ENCODE assay signal across 20 mouse cellular contexts in genomic region chr13:37592149-37592548, GRCm38 (mm10).
A peak's percentile ranks its signal among the peaks of the same experiment; 100 is the strongest.
DNase-seq lines count a peak whose midpoint lies in the region; ATAC-seq lines count a peak whose summit lies in the region.
"Had no signal": no experiment of that assay in that cellular context is flagged by ENCODE, and none has a peak within 500 bp of the region (broad histone marks: within the 10 kb centered on the region; RNA-seq: fewer than 3 reads in every experiment).

No protein-coding gene starts in this region.

- no peak overlapping the region for H3K4me2 ChIP-seq in lung, embryonic 16.5 days (ENCODE audit: low read depth, low read length)
- no peak overlapping the region for H3K4me2 ChIP-seq in intestine, embryonic 16.5 days (ENCODE audit: low read depth, low read length)
- no peak overlapping the region for H3K4me2 ChIP-seq in stomach, embryonic 15.5 days
- H3K4me2 ChIP-seq: embryonic facial prominence, embryonic 13.5 days; forebrain, embryonic 12.5 days; heart, embryonic 11.5 days; hindbrain, embryonic 14.5 days had no signal

- H3K36me3 ChIP-seq in lung, embryonic 16.5 days (ENCODE audit: control insufficient read depth, insufficient read depth, low read length), result no peaks in the 10 kb centered on the region
- H3K36me3 ChIP-seq in intestine, embryonic 16.5 days (ENCODE audit: control insufficient read depth, insufficient read depth, low read length), result no peaks in the 10 kb centered on the region
- H3K36me3 ChIP-seq in stomach, embryonic 15.5 days, result no peaks in the 10 kb centered on the region
- H3K36me3 ChIP-seq: embryonic facial prominence, embryonic 13.5 days; forebrain, embryonic 12.5 days; hindbrain, embryonic 10.5 days had no signal

- ATAC-seq in lung, embryonic 16.5 days (ENCODE audit: low read depth), result peak; percentile 43; the same call in 1 of the 2 replicates
- ATAC-seq in intestine, embryonic 16.5 days, result peak; percentile 82
- peak; percentile 65 for ATAC-seq in stomach, embryonic 15.5 days (ENCODE audit: insufficient read depth, low FRiP score, low read depth)
- ATAC-seq: forebrain, embryonic 16.5 days; Patski had no signal

- H3K4me1 ChIP-seq in lung, embryonic 16.5 days (replicated peaks; ENCODE audit: control insufficient read depth, insufficient read depth, low read length), result no peaks in the 10 kb centered on the region; the same call in 1 of the 2 replicates
- 0 out of 2 replicates have a peak, but pooled peaks cover 7% of the 10 kb centered on the region for H3K4me1 ChIP-seq in intestine, embryonic 16.5 days (ENCODE audit: control insufficient read depth, insufficient read depth, low read length)
- no peaks in the 10 kb centered on the region; the same call in 1 of the 2 replicates for H3K4me1 ChIP-seq in stomach, embryonic 15.5 days
- H3K4me1 ChIP-seq: embryonic facial prominence, embryonic 13.5 days; forebrain, embryonic 12.5 days had no signal

- H3K4me3 ChIP-seq in lung, embryonic 16.5 days (ENCODE audit: low read length), result no peak overlapping the region
- no peak overlapping the region for H3K4me3 ChIP-seq in intestine, embryonic 16.5 days (ENCODE audit: low read length)
- no peak overlapping the region for H3K4me3 ChIP-seq in stomach, embryonic 15.5 days (replicated peaks)
- H3K4me3 ChIP-seq: embryonic facial prominence, embryonic 13.5 days; forebrain, embryonic 12.5 days; gastrocnemius, adult 2 months; hindbrain, embryonic 10.5 days had no signal

- no peak for DNase-seq in lung, postnatal 4 days
- no peak for DNase-seq in cerebellum, postnatal 14 days
- DNase-seq in T-cell, adult 2 months (ENCODE audit: low spot score), result no peak
- DNase-seq in frontal cortex, postnatal 36 days (ENCODE audit: low spot score in 2 of 2), result no peak
- DNase-seq: adrenal gland, postnatal 10 days; cerebellum, adult 11 months; cerebellum, adult 8-10 months; cerebellum, postnatal 25 days; gastrocnemius, adult 2 months; heart, adult 18-20 months had no signal

- H3K9me3 ChIP-seq in lung, embryonic 16.5 days (ENCODE audit: control insufficient read depth, low read length), result no peaks in the 10 kb centered on the region
- H3K9me3 ChIP-seq in intestine, embryonic 16.5 days (ENCODE audit: control insufficient read depth, low read length), result no peaks in the 10 kb centered on the region
- no peaks in the 10 kb centered on the region for H3K9me3 ChIP-seq in stomach, embryonic 15.5 days
- H3K9me3 ChIP-seq: embryonic facial prominence, embryonic 13.5 days; forebrain, embryonic 12.5 days; hindbrain, embryonic 10.5 days had no signal

- no peak overlapping the region for H3K9ac ChIP-seq in lung, embryonic 16.5 days (ENCODE audit: low read length)
- no peak overlapping the region for H3K9ac ChIP-seq in intestine, embryonic 16.5 days (ENCODE audit: low read depth, low read length)
- H3K9ac ChIP-seq in stomach, embryonic 15.5 days, result no peak overlapping the region
- H3K9ac ChIP-seq: embryonic facial prominence, embryonic 13.5 days; forebrain, embryonic 12.5 days; hindbrain, embryonic 14.5 days had no signal

- H3K27me3 ChIP-seq in lung, embryonic 16.5 days (ENCODE audit: control insufficient read depth, insufficient read depth, low read depth, low read length), result no peaks in the 10 kb centered on the region
- H3K27me3 ChIP-seq in intestine, embryonic 16.5 days (replicated peaks; ENCODE audit: control insufficient read depth, insufficient read depth, low read length), result no peaks in the 10 kb centered on the region
- H3K27me3 ChIP-seq in stomach, embryonic 15.5 days (replicated peaks), result no peaks in the 10 kb centered on the region
- H3K27me3 ChIP-seq: embryonic facial prominence, embryonic 13.5 days; forebrain, embryonic 12.5 days had no signal

- no peak overlapping the region for H3K27ac ChIP-seq in lung, embryonic 16.5 days (ENCODE audit: low read length)
- no peak overlapping the region for H3K27ac ChIP-seq in intestine, embryonic 16.5 days (ENCODE audit: low read length)
- no peak overlapping the region for H3K27ac ChIP-seq in stomach, embryonic 15.5 days
- H3K27ac ChIP-seq: embryonic facial prominence, embryonic 13.5 days; forebrain, embryonic 12.5 days; gastrocnemius, adult 2 months; hindbrain, embryonic 10.5 days; hindbrain, embryonic 14.5 days had no signal

- WGBS in lung, embryonic 16.5 days, result 57% methylated on average over 5 of the region's 5 CpGs
- 67% methylated on average over 5 of the region's 5 CpGs for WGBS in intestine, embryonic 16.5 days
- WGBS in stomach, embryonic 15.5 days, result 63% methylated on average over 5 of the region's 5 CpGs
